Mouse (Mus musculus) G1E (cell line): ENCODE data around the gene Hibch.

Source experiments
- GATA1 ChIP-seq: IDR thresholded peaks from 2 replicates; pipeline ENCODE4 v1.6.1; 2012; ENCODE audit warnings: borderline replicate concordance, low read length, inconsistent platforms, mixed read lengths
- POLR2AphosphoS5 ChIP-seq: IDR thresholded peaks from 2 replicates; pipeline ENCODE4 v1.6.1; 2012; ENCODE audit warnings: low read depth, low read length, inconsistent platforms; ENCODE audit not compliant: insufficient replicate concordance

DNA sequence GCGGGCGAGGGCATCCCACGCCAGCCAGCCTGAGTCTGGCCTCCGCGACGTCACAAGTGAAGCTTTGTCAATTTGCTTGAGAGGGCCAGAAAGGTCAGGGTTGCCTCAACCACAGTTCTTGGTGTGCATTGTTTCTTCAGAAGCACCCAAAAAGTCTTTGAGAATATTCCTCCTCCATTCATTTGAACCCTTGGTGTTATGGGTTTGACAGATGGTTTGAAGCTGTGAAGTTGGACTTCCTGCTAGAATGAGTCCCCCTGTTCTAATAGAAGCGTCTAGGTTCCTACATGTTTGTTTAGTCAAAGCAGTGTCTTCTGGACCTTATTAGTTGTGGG, 26.9 kb upstream of the Hibch start:
- TF ChIP-seq GATA1: no peak
- no peak for TF ChIP-seq POLR2AphosphoS5
